ENCODE assay signal across 7 mouse cellular contexts in genomic region chr17:46711612-46712271, GRCm38 (mm10). TPM values are rescaled to one million over a fixed set of nuclear protein-coding genes. Genes with fewer than 3 reads are reported as not detected.
DNase-seq lines count a peak whose midpoint lies in the region; ATAC-seq lines count a peak whose summit lies in the region.

No protein-coding gene starts in this region.

- no peaks in the 10 kb centered on the region for H3K27me3 ChIP-seq in embryonic facial prominence, embryonic 15.5 days
- H3K27me3 ChIP-seq in megakaryocyte, embryonic 14.5 days (replicated peaks): peaks cover 3% of the 10 kb centered on the region
- no peaks in the 10 kb centered on the region for H3K27me3 ChIP-seq in stomach, embryonic 14.5 days (ENCODE audit: control insufficient read depth, insufficient read depth, low read length)

- H3K9ac ChIP-seq in embryonic facial prominence, embryonic 15.5 days: peak overlapping the region; percentile 92
- H3K9ac ChIP-seq in stomach, embryonic 14.5 days (replicated peaks; ENCODE audit: low read depth, low read length): peak overlapping the region; percentile 90

- peak overlapping the region; percentile 99 for H3K4me3 ChIP-seq in embryonic facial prominence, embryonic 15.5 days (replicated peaks)
- peak overlapping the region; percentile 97 for H3K4me3 ChIP-seq in megakaryocyte, embryonic 14.5 days (replicated peaks)
- peak overlapping the region; percentile 100 for H3K4me3 ChIP-seq in stomach, embryonic 14.5 days (ENCODE audit: low read depth, low read length)

- DNase-seq in CD4-positive, CD25-positive, alpha-beta regulatory T cell, adult 2 months (ENCODE audit: low read depth, low spot score): peak; percentile 33
- peak; percentile 69 for DNase-seq in MN1 (ENCODE audit: low spot score)
- peak; percentile 60 to 69 for DNase-seq in heart, postnatal 14 days
- peak; percentile 65 to 75 for DNase-seq in kidney, postnatal 4 days

- peak; percentile 50 for ATAC-seq in embryonic facial prominence, embryonic 15.5 days (ENCODE audit: insufficient number of reproducible peaks, low FRiP score, low TSS enrichment, low read depth)
- ATAC-seq in stomach, embryonic 14.5 days (ENCODE audit: insufficient number of reproducible peaks, insufficient read depth, low FRiP score, low read depth): peak; percentile 47; the same call in 1 of the 2 replicates

- H3K4me2 ChIP-seq in embryonic facial prominence, embryonic 15.5 days (replicated peaks): peak overlapping the region; percentile 96
- peak overlapping the region; percentile 93 for H3K4me2 ChIP-seq in stomach, embryonic 14.5 days (replicated peaks; ENCODE audit: low read depth, low read length)

- WGBS in embryonic facial prominence, embryonic 15.5 days: under 1% methylated on average over 76 of the region's 76 CpGs
- WGBS in stomach, embryonic 14.5 days: under 1% methylated on average over 71 of the region's 76 CpGs

- H3K4me1 ChIP-seq in embryonic facial prominence, embryonic 15.5 days: peaks cover 14% of the 10 kb centered on the region
- H3K4me1 ChIP-seq in megakaryocyte, embryonic 14.5 days: peaks cover 26% of the 10 kb centered on the region
- H3K4me1 ChIP-seq in stomach, embryonic 14.5 days (ENCODE audit: control insufficient read depth, insufficient read depth, low read length): peaks cover 10% of the 10 kb centered on the region

- intact Hi-C loops in heart, postnatal 14 days (cut with DNase I): loop anchor here (2.0 to 5.0 kb wide), 2 partner anchors 35 to 59 kb away; partner anchors contain the start of gene Cul7

- peak overlapping the region; percentile 80 for H3K27ac ChIP-seq in embryonic facial prominence, embryonic 15.5 days (replicated peaks)
- H3K27ac ChIP-seq in stomach, embryonic 14.5 days (ENCODE audit: low read length): peak overlapping the region; percentile 71

- peaks cover 25% of the 10 kb centered on the region for H3K36me3 ChIP-seq in embryonic facial prominence, embryonic 15.5 days
- peaks cover 34% of the 10 kb centered on the region for H3K36me3 ChIP-seq in megakaryocyte, embryonic 14.5 days (replicated peaks; ENCODE audit: low read length)
- peaks cover 27% of the 10 kb centered on the region; the same call in 1 of the 2 replicates for H3K36me3 ChIP-seq in stomach, embryonic 14.5 days (ENCODE audit: control insufficient read depth, insufficient read depth, low read length)

- H3K9me3 ChIP-seq in embryonic facial prominence, embryonic 15.5 days (replicated peaks): no peaks in the 10 kb centered on the region
- H3K9me3 ChIP-seq in megakaryocyte, embryonic 14.5 days: peaks cover 7% of the 10 kb centered on the region
- H3K9me3 ChIP-seq in stomach, embryonic 14.5 days (ENCODE audit: control insufficient read depth, low read depth, low read length): no peaks in the 10 kb centered on the region

RNA-seq across cellular contexts. Expression of gene Pex6, which starts 0.5 kb away (rescaled TPM):
- polyA plus RNA-seq in embryonic facial prominence, embryonic 15.5 days (2015; fragmentation: Nextera tagmentation; extraction: Ambion mirVana): 32.4 and 35.6 TPM in 2 replicates
- 10 to 100 TPM; 24.3 to 25.1 TPM for total RNA-seq in heart, postnatal 14 days (2021)
- 17.1 and 19.8 TPM in 2 replicates for polyA plus RNA-seq in megakaryocyte, embryonic 14.5 days (2012; ENCODE audit: insufficient read depth, low replicate concordance)
- polyA plus RNA-seq in stomach, embryonic 14.5 days (2014; fragmentation: Nextera tagmentation; extraction: Ambion mirVana): 18.6 and 18.8 TPM in 2 replicates

RNA-seq across cellular contexts. Expression of gene Ppp2r5d, which starts 6.8 kb away (rescaled TPM):
- polyA plus RNA-seq in embryonic facial prominence, embryonic 15.5 days (2015; fragmentation: Nextera tagmentation; extraction: Ambion mirVana): 91.7 and 93.2 TPM in 2 replicates
- total RNA-seq in heart, postnatal 14 days (2021): 10 to 100 TPM; 35.0 to 35.3 TPM
- polyA plus RNA-seq in megakaryocyte, embryonic 14.5 days (2012; ENCODE audit: insufficient read depth, low replicate concordance): 33.5 and 37.7 TPM in 2 replicates
- polyA plus RNA-seq in stomach, embryonic 14.5 days (2014; fragmentation: Nextera tagmentation; extraction: Ambion mirVana): 77.5 and 82.8 TPM in 2 replicates

RNA-seq across cellular contexts. Expression of gene Gnmt, which starts 17.2 kb away (rescaled TPM):
- polyA plus RNA-seq in embryonic facial prominence, embryonic 15.5 days (2015; fragmentation: Nextera tagmentation; extraction: Ambion mirVana): 2.0 and 2.1 TPM in 2 replicates
- total RNA-seq in heart, postnatal 14 days (2021): under 1 TPM; 0.26 to 0.41 TPM
- 5.0 TPM in 1 of 2 replicates, not detected in the other for polyA plus RNA-seq in megakaryocyte, embryonic 14.5 days (2012; ENCODE audit: insufficient read depth, low replicate concordance)
- 0.33 and 0.67 TPM in 2 replicates for polyA plus RNA-seq in stomach, embryonic 14.5 days (2014; fragmentation: Nextera tagmentation; extraction: Ambion mirVana)

RNA-seq across cellular contexts. Expression of gene Klhdc3, which starts 31.0 kb away (rescaled TPM):
- polyA plus RNA-seq in embryonic facial prominence, embryonic 15.5 days (2015; fragmentation: Nextera tagmentation; extraction: Ambion mirVana): 129 and 134 TPM in 2 replicates
- total RNA-seq in heart, postnatal 14 days (2021): 100 to 1,000 TPM; 127 TPM
- 322 and 388 TPM in 2 replicates for polyA plus RNA-seq in megakaryocyte, embryonic 14.5 days (2012; ENCODE audit: insufficient read depth, low replicate concordance)
- 101 and 105 TPM in 2 replicates for polyA plus RNA-seq in stomach, embryonic 14.5 days (2014; fragmentation: Nextera tagmentation; extraction: Ambion mirVana)

RNA-seq across cellular contexts. Expression of gene Mea1, which starts 33.1 kb away (rescaled TPM):
- polyA plus RNA-seq in embryonic facial prominence, embryonic 15.5 days (2015; fragmentation: Nextera tagmentation; extraction: Ambion mirVana): 150 and 161 TPM in 2 replicates
- 10 to 100 TPM; 44.2 to 47.1 TPM for total RNA-seq in heart, postnatal 14 days (2021)
- 145 and 216 TPM in 2 replicates for polyA plus RNA-seq in megakaryocyte, embryonic 14.5 days (2012; ENCODE audit: insufficient read depth, low replicate concordance)
- 152 and 162 TPM in 2 replicates for polyA plus RNA-seq in stomach, embryonic 14.5 days (2014; fragmentation: Nextera tagmentation; extraction: Ambion mirVana)

Comparison
In these comparisons a context has a peak if more than half of its experiments do, and no peak if none do; other contexts are left out.
1. Peak in every context shown above with its lines: DNase-seq, ATAC-seq, H3K4me3 ChIP-seq and H3K27ac ChIP-seq.